Mouse (Mus musculus): ENCODE measurements around the gene Pold3.

- TF ChIP-seq CTCF (IDR thresholded peaks at IDR 0.05; ENCODE audit: control insufficient read depth, insufficient read depth, insufficient read length) (no peak), MYOD1 (IDR thresholded peaks at IDR 0.05; ENCODE audit: control insufficient read depth, insufficient read length, low read depth) (no peak), CEBPB (IDR thresholded peaks at IDR 0.05; ENCODE audit: low read depth) (no peak)
Observed at GRCm38 (mm10) chr7:100150086-100150485, 28.7 kb upstream of the Pold3 start.

Measured in C2C12 (cell line).